Mouse (Mus musculus): ENCODE measurements at regions not wholly inside any gene's neighbourhood (a gene's known extent, or its start where the extent isn't known, plus 50 kb on each side); places are given as distances from the start of the nearest gene placed in this dataset.

DNA sequence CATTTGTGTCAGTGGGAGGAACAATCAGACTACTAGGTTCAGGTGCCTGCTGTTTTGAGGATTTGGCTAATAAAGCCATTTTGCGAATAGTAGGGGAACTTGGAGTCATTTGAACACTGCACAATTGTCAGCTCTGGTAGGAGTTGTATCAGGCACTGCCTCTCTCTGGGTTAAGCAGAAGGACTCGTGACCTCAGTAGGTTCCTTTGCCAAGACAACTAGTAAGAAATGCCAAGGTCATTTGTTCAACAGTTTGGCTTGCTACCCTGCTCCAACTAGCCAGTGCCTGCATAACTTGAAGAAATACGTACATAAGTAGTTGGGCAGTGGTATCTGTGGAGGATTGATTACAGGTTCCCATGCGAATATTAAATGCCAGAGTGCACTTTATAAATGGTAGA lies 705.5 kb upstream of the Tenm4 start:
- no peak for TF ChIP-seq MAX (IDR thresholded peaks at IDR 0.05; ENCODE audit: low read depth)
- TF ChIP-seq POLR2A (IDR thresholded peaks at IDR 0.05; ENCODE audit: insufficient read length, low read depth) = no peak
- TF ChIP-seq MYOD1 (IDR thresholded peaks at IDR 0.05; ENCODE audit: control insufficient read depth in 1 of 3, insufficient read length in 2 of 3, low read depth in 2 of 3) = no peak
- TF ChIP-seq TCF12 (IDR thresholded peaks at IDR 0.05; ENCODE audit: insufficient read depth, poor library complexity, severe bottlenecking) = no peak
- no peak for TF ChIP-seq CEBPB (IDR thresholded peaks at IDR 0.05; ENCODE audit: insufficient read depth, poor library complexity, severe bottlenecking)
- no peak for TF ChIP-seq E2F4 (IDR thresholded peaks at IDR 0.05; ENCODE audit: insufficient read depth)
- no peak for TF ChIP-seq MYOG (IDR thresholded peaks at IDR 0.05; ENCODE audit: control insufficient read depth in 1 of 3, insufficient read depth in 1 of 3, insufficient read length in 2 of 3, low read depth in 2 of 3)
- no peak for TF ChIP-seq POLR2AphosphoS2 (IDR thresholded peaks at IDR 0.05; ENCODE audit: insufficient read length, low read depth)
